Mouse (Mus musculus) kidney, postnatal 0 days (tissue): Measurements from ENCODE around the gene Pomgnt2. TPM values are rescaled to one million over a fixed set of nuclear protein-coding genes. Genes with fewer than 3 reads are reported as not detected.

Source experiments
- ATAC-seq: fragments of 200-750 bp; cut with Nextera tagmentation; replicated peaks from 2 replicates; pipeline ENCODE4 v1.8.0; 2017; ENCODE audit warnings: low read depth, moderate number of reproducible peaks, moderate TSS enrichment, moderate library complexity; ENCODE audit not compliant: low FRiP score
- DNase-seq: peaks from one replicate; pipeline ENCODE4 v3.0.0-alpha.2; 2016; ENCODE audit warnings: low spot score
- H3K27ac ChIP-seq: fragments of 300-500 bp; sonication (generic); 2 replicates; pipeline ENCODE4 v1.5.1; 2014; ENCODE audit warnings: mild to moderate bottlenecking
- H3K27me3 ChIP-seq: fragments of 300-500 bp; sonication (generic); 2 replicates; pipeline ENCODE4 v1.6.1; 2014; ENCODE audit warnings: low read length, mixed read lengths; ENCODE audit not compliant: insufficient read depth
- H3K36me3 ChIP-seq: fragments of 300-500 bp; sonication (generic); 2 replicates; pipeline ENCODE4 v1.6.1; 2014; ENCODE audit warnings: low read length, mixed read lengths; ENCODE audit not compliant: insufficient read depth
- H3K4me1 ChIP-seq: fragments of 300-500 bp; sonication (generic); replicated peaks from 2 replicates; pipeline ENCODE4 v1.6.1; 2014; ENCODE audit warnings: antibody characterized with exemption, low read length, mixed read lengths; ENCODE audit not compliant: insufficient read depth
- H3K4me2 ChIP-seq: fragments of 300-500 bp; sonication (generic); 2 replicates; pipeline ENCODE4 v1.6.1; 2014; ENCODE audit warnings: mild to moderate bottlenecking, low read length, moderate library complexity, mixed read lengths
- H3K4me3 ChIP-seq: fragments of 300-500 bp; sonication (generic); replicated peaks from 2 replicates; pipeline ENCODE4 v1.5.1; 2014; ENCODE audit warnings: low read depth, low read length
- H3K9ac ChIP-seq: fragments of 300-500 bp; sonication (generic); 2 replicates; pipeline ENCODE4 v1.6.1; 2014; ENCODE audit warnings: low read depth, low read length
- H3K9me3 ChIP-seq: fragments of 300-500 bp; sonication (generic); replicated peaks from 2 replicates; pipeline ENCODE4 v1.6.1; 2016; ENCODE audit warnings: low read length, inconsistent platforms, mixed read lengths
- CTCF ChIP-seq: IDR thresholded peaks from 2 replicates; pipeline ENCODE4 v1.5.1; 2016; ENCODE audit warnings: antibody characterized with exemption, low read depth, mild to moderate bottlenecking, moderate library complexity
- WGBS: fragments of 180-500 bp; shearing (Covaris S2); extraction: QIAGEN DNeasy Blood & Tissue Kit; methylation state at CpG from one replicate; pipeline ENCODE4 v1.1.7; 2014; 5-methylcytosine and 5-hydroxymethylcytosine counted together
- polyA plus RNA-seq: library from polyadenylated mRNA; unstranded; fragments of >200 nt; fragmentation: Nextera tagmentation; extraction: Ambion mirVana; gene quantifications from 2 replicates; pipeline ENCODE4 v1.2.1, GENCODE M21; 2015

Pomgnt2 gene
- 12.6 and 13.0 TPM in 2 replicates for polyA plus RNA-seq

GRCm38 (mm10) chr9:121997010-121997409 lies at the start of gene Pomgnt2:
TSS of gene Pomgnt2 (minus strand) at chr9:121997110.
- DNase-seq (no peak), ATAC-seq (no peak)
- peak within 1 kb of the TSS; percentile 71; the same call in 1 of the 2 replicates for H3K9ac ChIP-seq
- no peak within 1 kb of the TSS for H3K27ac ChIP-seq
- no peaks in the 10 kb centered on the region for H3K36me3 ChIP-seq
- TF ChIP-seq CTCF: no peak
- no peaks in the 10 kb centered on the region for H3K27me3 ChIP-seq
- H3K9me3 ChIP-seq: no peaks in the 10 kb centered on the region
- peak within 1 kb of the TSS; percentile 73 for H3K4me3 ChIP-seq
- no peaks in the 10 kb centered on the region for H3K4me1 ChIP-seq
- H3K4me2 ChIP-seq: peak within 1 kb of the TSS; percentile 97

DNA sequence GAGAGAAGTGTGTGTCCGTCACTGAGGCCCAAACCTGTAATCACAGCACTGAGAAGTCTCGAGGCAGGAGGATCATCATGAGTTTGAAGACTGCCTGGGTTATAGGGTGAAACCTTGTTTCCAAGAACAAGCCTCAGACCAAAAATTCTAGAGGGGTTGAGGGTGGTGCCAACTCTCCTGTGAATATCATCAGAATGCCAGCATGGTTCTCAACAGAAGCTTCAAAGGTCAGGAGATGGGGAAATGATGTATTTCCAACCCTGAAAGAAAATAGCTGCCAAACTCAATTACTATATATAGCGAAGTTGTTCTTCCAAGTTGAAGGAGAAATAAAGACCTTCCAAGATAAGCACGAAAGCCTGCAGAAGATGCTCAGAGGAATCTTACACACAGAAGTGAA lies 42.9 kb upstream of the Pomgnt2 start:
- no peak overlapping the region for H3K4me3 ChIP-seq
- WGBS: 79% methylated on average over 4 of the region's 4 CpGs
- H3K4me1 ChIP-seq: no peaks in the 10 kb centered on the region
- no peak for ATAC-seq
- H3K36me3 ChIP-seq: no peaks in the 10 kb centered on the region
- H3K4me2 ChIP-seq: no peak overlapping the region
- H3K9ac ChIP-seq: no peak overlapping the region
- DNase-seq: no peak
- H3K27ac ChIP-seq: no peak overlapping the region
- no peaks in the 10 kb centered on the region for H3K9me3 ChIP-seq
- no peaks in the 10 kb centered on the region for H3K27me3 ChIP-seq
- no peak for TF ChIP-seq CTCF

- Histone ChIP-seq H3K36me3 (no peaks in the 10 kb centered on the region), H3K27ac (no peak overlapping the region), H3K9ac (no peak overlapping the region), H3K4me1 (no peaks in the 10 kb centered on the region), H3K9me3 (no peaks in the 10 kb centered on the region), H3K27me3 (no peaks in the 10 kb centered on the region), H3K4me2 (no peak overlapping the region), H3K4me3 (no peak overlapping the region)
- DNase-seq (no peak), ATAC-seq (no peak)
- WGBS: 94% methylated on average over 1 of the region's 1 CpGs
- no peak for TF ChIP-seq CTCF
These were observed 41.7 kb upstream of the Pomgnt2 start for GRCm38 (mm10) chr9:122038631-122039030.

- Histone ChIP-seq H3K4me1 (no peaks in the 10 kb centered on the region), H3K36me3 (no peaks in the 10 kb centered on the region), H3K27me3 (no peaks in the 10 kb centered on the region), H3K27ac (no peak overlapping the region), H3K4me3 (no peak overlapping the region), H3K9ac (no peak overlapping the region), H3K4me2 (no peak overlapping the region), H3K9me3 (no peaks in the 10 kb centered on the region)
- 72% methylated on average over 4 of the region's 4 CpGs for WGBS
- TF ChIP-seq CTCF: no peak
- ATAC-seq (no peak), DNase-seq (no peak)
These were observed 39.7 kb upstream of the Pomgnt2 start for GRCm38 (mm10) chr9:122036496-122037054.

DNA sequence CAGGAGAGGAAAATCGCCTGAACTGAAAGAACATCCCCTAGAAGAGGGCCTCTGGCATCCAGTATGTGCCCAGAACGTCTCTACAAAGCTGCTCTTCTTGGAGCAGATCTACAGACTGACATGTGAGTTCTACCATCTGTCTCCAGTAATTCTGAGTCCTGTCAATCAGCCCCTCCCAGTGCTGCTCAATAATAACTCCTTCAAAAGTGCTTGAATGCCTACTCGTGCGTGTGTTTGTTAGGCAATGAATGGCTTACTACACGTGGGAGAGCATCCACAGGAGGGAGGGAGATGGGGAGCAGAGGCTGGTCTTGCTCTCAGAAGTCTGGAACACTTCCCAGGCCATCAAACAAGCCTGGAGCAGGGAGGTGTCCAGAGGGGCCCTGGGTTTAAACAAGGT lies 38.9 kb upstream of the Pomgnt2 start:
- ATAC-seq: no peak
- H3K4me1 ChIP-seq: no peaks in the 10 kb centered on the region

GRCm38 (mm10) chr9:122034949-122035348 lies 38.0 kb upstream of the Pomgnt2 start:
- H3K4me1 ChIP-seq: no peaks in the 10 kb centered on the region
- H3K36me3 ChIP-seq: no peaks in the 10 kb centered on the region
- H3K4me3 ChIP-seq: no peak overlapping the region
- H3K4me2 ChIP-seq: no peak overlapping the region
- DNase-seq: no peak
- 0 out of 2 replicates have a peak, but pooled peaks have one; percentile 43 for ATAC-seq
- H3K27me3 ChIP-seq: no peaks in the 10 kb centered on the region
- no peaks in the 10 kb centered on the region for H3K9me3 ChIP-seq
- no peak for TF ChIP-seq CTCF
- WGBS: 94% methylated on average over 1 of the region's 1 CpGs
- H3K27ac ChIP-seq: no peak overlapping the region
- H3K9ac ChIP-seq: no peak overlapping the region

More for the DNA sequence above, 38.9 kb upstream of the Pomgnt2 start:
- Histone ChIP-seq H3K9ac (no peak overlapping the region), H3K36me3 (no peaks in the 10 kb centered on the region), H3K4me2 (no peak overlapping the region), H3K27ac (no peak overlapping the region), H3K27me3 (no peaks in the 10 kb centered on the region), H3K9me3 (no peaks in the 10 kb centered on the region), H3K4me3 (no peak overlapping the region)
- no peak for TF ChIP-seq CTCF
- 26% methylated on average over 5 of the region's 5 CpGs for WGBS
- no peak for DNase-seq

GRCm38 (mm10) chr9:122032071-122032470 lies 35.2 kb upstream of the Pomgnt2 start:
- ATAC-seq: no peak
- H3K27ac ChIP-seq: no peak overlapping the region
- TF ChIP-seq CTCF: no peak
- H3K4me3 ChIP-seq: no peak overlapping the region
- DNase-seq: no peak
- no peak overlapping the region for H3K9ac ChIP-seq
- 78% methylated on average over 3 of the region's 3 CpGs for WGBS
- H3K36me3 ChIP-seq: no peaks in the 10 kb centered on the region
- no peak overlapping the region for H3K4me2 ChIP-seq
- H3K27me3 ChIP-seq: no peaks in the 10 kb centered on the region
- H3K9me3 ChIP-seq: no peaks in the 10 kb centered on the region
- 0 out of 2 replicates have a peak, but pooled peaks cover 6% of the 10 kb centered on the region for H3K4me1 ChIP-seq
